37 mouse cellular contexts compared by ENCODE assay signal in the genomic region with DNA sequence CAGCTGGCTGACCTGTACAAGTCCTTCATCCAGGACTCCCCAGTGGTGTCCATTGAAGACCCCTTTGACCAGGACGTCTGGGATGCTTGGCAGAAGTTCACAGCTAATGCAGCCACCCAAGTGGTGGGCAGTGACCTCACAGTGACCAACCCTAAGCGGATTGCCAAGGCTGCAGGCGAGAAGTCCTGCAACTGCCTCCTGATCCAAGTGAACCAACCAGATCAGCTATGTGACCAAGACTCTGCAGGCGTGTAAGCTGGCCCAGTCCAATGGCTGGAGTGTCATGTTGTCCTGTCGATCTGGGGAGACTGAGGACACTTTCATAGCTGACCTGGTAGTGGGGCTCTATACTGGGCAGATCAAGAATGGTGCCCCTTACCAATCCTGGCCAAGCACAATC. TPM values are rescaled to one million over a fixed set of nuclear protein-coding genes. Genes with fewer than 3 reads are reported as not detected.
"Had no signal": no experiment of that assay in that cellular context is flagged by ENCODE, and none has a peak within 500 bp of the region (broad histone marks: within the 10 kb centered on the region; RNA-seq: fewer than 3 reads in every experiment).

No protein-coding gene starts in this region.

- ATAC-seq: liver, embryonic 12.5 days; liver, postnatal 0 days; lung, postnatal 0 days; midbrain, embryonic 13.5 days; midbrain, embryonic 15.5 days; midbrain, embryonic 16.5 days had no signal

- H3K27ac ChIP-seq: limb, embryonic 10.5 days; limb, embryonic 12.5 days; limb, embryonic 13.5 days; limb, embryonic 15.5 days; liver, embryonic 12.5 days; liver, embryonic 13.5 days; liver, embryonic 14.5 days; liver, embryonic 15.5 days; lung, embryonic 15.5 days; macrophage; midbrain, embryonic 10.5 days; midbrain, embryonic 12.5 days; midbrain, embryonic 13.5 days; midbrain, embryonic 15.5 days; neural tube, embryonic 12.5 days had no signal

- H3K27me3 ChIP-seq: limb, embryonic 12.5 days; limb, embryonic 13.5 days; limb, embryonic 15.5 days; liver, embryonic 12.5 days; liver, embryonic 13.5 days; liver, embryonic 15.5 days; lung, embryonic 15.5 days; megakaryocyte, embryonic 14.5 days; midbrain, embryonic 12.5 days; midbrain, embryonic 13.5 days; midbrain, embryonic 15.5 days; neural tube, embryonic 12.5 days had no signal

- DNase-seq: left cerebral cortex, postnatal 4 days; liver; liver, embryonic 13.5 days; liver, postnatal 0 days; lung, adult 18-20 months; lung, adult 2 months; lung, embryonic 14.5 days; lung, postnatal 10 days; lung, postnatal 14 days; lung, postnatal 36 days; lung, postnatal 4 days; midbrain, embryonic 14.5 days had no signal

- H3K4me1 ChIP-seq: limb, embryonic 10.5 days; limb, embryonic 13.5 days; limb, embryonic 15.5 days; liver, embryonic 12.5 days; liver, embryonic 13.5 days; liver, embryonic 15.5 days; midbrain, embryonic 12.5 days; midbrain, embryonic 13.5 days; midbrain, embryonic 15.5 days; neural tube, embryonic 12.5 days had no signal

- H3K9ac ChIP-seq: limb, embryonic 12.5 days; limb, embryonic 13.5 days; limb, embryonic 15.5 days; liver, embryonic 12.5 days; liver, embryonic 13.5 days; liver, embryonic 14.5 days; liver, embryonic 15.5 days; liver, postnatal 0 days; lung, embryonic 14.5 days; lung, embryonic 15.5 days; midbrain, embryonic 12.5 days; midbrain, embryonic 13.5 days; midbrain, embryonic 15.5 days; neural tube, embryonic 12.5 days had no signal

- H3K4me3 ChIP-seq: limb, embryonic 10.5 days; limb, embryonic 12.5 days; limb, embryonic 13.5 days; limb, embryonic 15.5 days; liver, embryonic 12.5 days; liver, embryonic 13.5 days; liver, embryonic 15.5 days; lung, embryonic 15.5 days; megakaryocyte, embryonic 14.5 days; midbrain, embryonic 10.5 days; midbrain, embryonic 12.5 days; midbrain, embryonic 13.5 days; midbrain, embryonic 15.5 days; myocyte; neural tube, embryonic 12.5 days had no signal

- H3K4me2 ChIP-seq: limb, embryonic 12.5 days; limb, embryonic 13.5 days; limb, embryonic 15.5 days; liver, embryonic 11.5 days; liver, embryonic 12.5 days; liver, embryonic 13.5 days; liver, embryonic 15.5 days; lung, embryonic 14.5 days; lung, embryonic 15.5 days; midbrain, embryonic 11.5 days; midbrain, embryonic 12.5 days; midbrain, embryonic 13.5 days; midbrain, embryonic 15.5 days; neural tube, embryonic 12.5 days had no signal

- H3K36me3 ChIP-seq: lung, embryonic 15.5 days; midbrain, embryonic 15.5 days had no signal

- H3K9me3 ChIP-seq: limb, embryonic 10.5 days; limb, embryonic 12.5 days; limb, embryonic 13.5 days; limb, embryonic 15.5 days; liver, embryonic 12.5 days; liver, embryonic 13.5 days; liver, embryonic 15.5 days; lung, embryonic 15.5 days; megakaryocyte, embryonic 14.5 days; midbrain, embryonic 10.5 days; midbrain, embryonic 12.5 days; midbrain, embryonic 13.5 days; midbrain, embryonic 15.5 days; neural tube, embryonic 12.5 days had no signal

RNA-seq across cellular contexts. Expression of gene 1500015O10Rik, which starts 56.3 kb away (rescaled TPM):
- total RNA-seq: liver, adult 2 months; megakaryocyte progenitor cell, adult 5-6 weeks; megakaryocyte, adult 5-6 weeks; megakaryocyte-erythroid progenitor cell, adult 5-6 weeks; monocyte, adult 5-6 weeks had no signal
- polyA plus RNA-seq: limb, embryonic 10.5 days; liver, adult 2 months; macrophage had no signal
